Mouse (Mus musculus) ES-Bruce4 (cell line): ENCODE results near the gene Zfp740. TPM values are rescaled to one million over a fixed set of nuclear protein-coding genes. Genes with fewer than 3 reads are reported as not detected.

ENCODE experiments used
- H3K27ac ChIP-seq: 2 replicates; pipeline ENCODE4 v1.5.1; 2012; ENCODE audit warnings: low read length, inconsistent platforms; ENCODE audit not compliant: insufficient read depth
- H3K27me3 ChIP-seq: 2 replicates; pipeline ENCODE4 v1.6.1; 2012; ENCODE audit warnings: mild to moderate bottlenecking, low read length, inconsistent platforms; ENCODE audit not compliant: control insufficient read depth, poor library complexity, insufficient read depth, severe bottlenecking
- H3K36me3 ChIP-seq: 2 replicates; pipeline ENCODE4 v1.6.1; 2012; ENCODE audit warnings: inconsistent platforms, mild to moderate bottlenecking, low read length, moderate library complexity; ENCODE audit not compliant: control insufficient read depth, poor library complexity, insufficient read depth, severe bottlenecking
- H3K4me1 ChIP-seq: one replicate; pipeline ENCODE4 v1.8.1; 2011; ENCODE audit warnings: low read length; ENCODE audit not compliant: control insufficient read depth, insufficient read depth
- H3K4me3 ChIP-seq: 2 replicates; pipeline ENCODE4 v1.5.1; 2011; ENCODE audit warnings: low read depth, mild to moderate bottlenecking, low read length
- H3K9ac ChIP-seq: 2 replicates; pipeline ENCODE4 v1.6.1; 2012; ENCODE audit warnings: low read depth, mild to moderate bottlenecking, inconsistent platforms; ENCODE audit not compliant: poor library complexity, severe bottlenecking
- H3K9me3 ChIP-seq: replicated peaks from 2 replicates; pipeline ENCODE4 v1.6.1; 2012; ENCODE audit warnings: mild to moderate bottlenecking, low read length, inconsistent platforms; ENCODE audit not compliant: control insufficient read depth, poor library complexity, insufficient read depth, severe bottlenecking
- CTCF ChIP-seq: IDR thresholded peaks from one replicate; pipeline ENCODE4 v1.8.1; 2011; ENCODE audit warnings: low read depth, low read length
- EP300 ChIP-seq: IDR thresholded peaks from 2 replicates; pipeline ENCODE4 v1.6.1; 2011; ENCODE audit warnings: low read depth, low read length; ENCODE audit not compliant: insufficient read depth
- POLR2A ChIP-seq: IDR thresholded peaks from one replicate; pipeline ENCODE4 v1.8.1; 2011; ENCODE audit warnings: low read length; ENCODE audit not compliant: insufficient read depth
- polyA plus RNA-seq: library from polyadenylated mRNA; stranded (reverse); fragments of >200 nt; gene quantifications from 2 replicates; pipeline ENCODE4 v1.2.4, GENCODE M21; 2011; ENCODE audit warnings: low read depth; ENCODE audit not compliant: missing spikeins, insufficient read depth, insufficient read length

The Zfp740 gene
- polyA plus RNA-seq, 1 experiment: 53.7 TPM

GRCm38 (mm10) chr15:102256431-102257201 lies 53.6 kb downstream of the Zfp740 start:
- Histone ChIP-seq H3K27me3 (no peaks in the 10 kb centered on the region), H3K27ac (no peak overlapping the region; the same call in 1 of the 2 replicates), H3K36me3 (no peaks in the 10 kb centered on the region), H3K9ac (peak overlapping the region; percentile 95), H3K9me3 (no peaks in the 10 kb centered on the region), H3K4me3 (peak overlapping the region; percentile 74), H3K4me1 (peaks cover 13% of the 10 kb centered on the region)
- no peak for TF ChIP-seq CTCF
- no peak for TF ChIP-seq POLR2A
- no peak for TF ChIP-seq EP300

GRCm38 (mm10) chr15:102257202-102258075 lies 54.4 kb downstream of the Zfp740 start, which contains the start of gene Rarg:
TSS of gene Rarg (minus strand) at chr15:102257517.
- peak within 1 kb of the TSS; percentile 95 for H3K9ac ChIP-seq
- H3K9me3 ChIP-seq: no peaks in the 10 kb centered on the region
- no peaks in the 10 kb centered on the region for H3K36me3 ChIP-seq
- H3K4me1 ChIP-seq: peaks cover 8% of the 10 kb centered on the region
- peak within 1 kb of the TSS; percentile 60 for H3K27ac ChIP-seq
- H3K4me3 ChIP-seq: peak within 1 kb of the TSS; percentile 74
- TF ChIP-seq EP300: no peak
- TF ChIP-seq CTCF: no peak
- TF ChIP-seq POLR2A: no peak
- no peaks in the 10 kb centered on the region for H3K27me3 ChIP-seq

GRCm38 (mm10) chr15:102258076-102258470 lies 55.0 kb downstream of the Zfp740 start:
- no peaks in the 10 kb centered on the region for H3K9me3 ChIP-seq
- H3K27me3 ChIP-seq: no peaks in the 10 kb centered on the region
- peaks cover 6% of the 10 kb centered on the region for H3K4me1 ChIP-seq
- peak; percentile 56 for TF ChIP-seq POLR2A
- no peak for TF ChIP-seq CTCF
- 0 out of 2 replicates have a peak, but pooled peaks have one; percentile 40 for TF ChIP-seq EP300
- H3K4me3 ChIP-seq: peak overlapping the region; percentile 68
- H3K27ac ChIP-seq: peak overlapping the region; percentile 60
- peak overlapping the region; percentile 95 for H3K9ac ChIP-seq
- H3K36me3 ChIP-seq: no peaks in the 10 kb centered on the region

- H3K27ac ChIP-seq: peak overlapping the region; percentile 60
- no peaks in the 10 kb centered on the region for H3K9me3 ChIP-seq
- TF ChIP-seq POLR2A (no peak), CTCF (no peak), EP300 (no peak)
- peak overlapping the region; percentile 38; the same call in 1 of the 2 replicates for H3K9ac ChIP-seq
- peaks cover 6% of the 10 kb centered on the region for H3K4me1 ChIP-seq
- peak overlapping the region; percentile 20 for H3K4me3 ChIP-seq
- H3K36me3 ChIP-seq: no peaks in the 10 kb centered on the region
- no peaks in the 10 kb centered on the region for H3K27me3 ChIP-seq
Measured at GRCm38 (mm10) chr15:102258581-102259253, 55.7 kb downstream of the Zfp740 start.

- no peaks in the 10 kb centered on the region for H3K9me3 ChIP-seq
- TF ChIP-seq CTCF (no peak), POLR2A (no peak), EP300 (no peak)
- H3K9ac ChIP-seq: no peak overlapping the region; the same call in 1 of the 2 replicates
- H3K4me1 ChIP-seq: no peaks in the 10 kb centered on the region
- H3K27me3 ChIP-seq: no peaks in the 10 kb centered on the region
- no peaks in the 10 kb centered on the region for H3K36me3 ChIP-seq
- H3K27ac ChIP-seq: no peak overlapping the region
- no peak overlapping the region for H3K4me3 ChIP-seq
Measured at GRCm38 (mm10) chr15:102262582-102262981, 59.5 kb downstream of the Zfp740 start.
